Comparison of ENCODE assay signal across 29 mouse cellular contexts in genomic region chr3:153456227-153456626, GRCm38 (mm10).
A peak's percentile ranks its signal among the peaks of the same experiment; 100 is the strongest.
DNase-seq lines count a peak whose midpoint lies in the region; ATAC-seq and TF ChIP-seq lines count a peak whose summit lies in the region.
"Had no signal": no experiment of that assay in that cellular context is flagged by ENCODE, and none has a peak within 500 bp of the region (broad histone marks: within the 10 kb centered on the region; RNA-seq: fewer than 3 reads in every experiment).

No protein-coding gene starts in this region.

- intact Hi-C loops in gastrocnemius, adult 2 months (cut with DNase I) = no loop called here

- peak overlapping the region; percentile 58 for H3K27ac ChIP-seq in hindbrain, embryonic 13.5 days
- no peak overlapping the region for H3K27ac ChIP-seq in hindbrain, embryonic 10.5 days
- H3K27ac ChIP-seq in forebrain, embryonic 15.5 days (replicated peaks) = peak overlapping the region; percentile 59
- H3K27ac ChIP-seq in hindbrain, embryonic 16.5 days (ENCODE audit: low read depth, low read length) = peak overlapping the region; percentile 7; the same call in 1 of the 2 replicates
- no peak overlapping the region for H3K27ac ChIP-seq in gastrocnemius, adult 2 months
- H3K27ac ChIP-seq: left cerebral cortex, adult 2 months; limb, embryonic 13.5 days; lung, embryonic 15.5 days; midbrain, embryonic 13.5 days had no signal

- no peaks in the 10 kb centered on the region for H3K27me3 ChIP-seq in hindbrain, embryonic 13.5 days
- H3K27me3 ChIP-seq in hindbrain, embryonic 10.5 days (ENCODE audit: insufficient read depth, poor library complexity, severe bottlenecking) = no peaks in the 10 kb centered on the region
- H3K27me3 ChIP-seq in forebrain, embryonic 15.5 days = no peaks in the 10 kb centered on the region
- H3K27me3 ChIP-seq in hindbrain, embryonic 16.5 days (replicated peaks; ENCODE audit: control insufficient read depth, insufficient read depth, low read length) = no peaks in the 10 kb centered on the region
- H3K27me3 ChIP-seq: limb, embryonic 13.5 days; lung, embryonic 15.5 days; midbrain, embryonic 13.5 days had no signal

- no peak for TF ChIP-seq CTCF in brain, embryonic 14.5 days (IDR thresholded peaks at IDR 0.05; ENCODE audit: borderline replicate concordance, extremely low read depth, insufficient read depth, insufficient read length)
- TF ChIP-seq CTCF in gastrocnemius, adult 2 months (IDR thresholded peaks at IDR 0.05) = no peak

- no peak overlapping the region for H3K9ac ChIP-seq in hindbrain, embryonic 13.5 days
- no peak overlapping the region for H3K9ac ChIP-seq in forebrain, embryonic 15.5 days (replicated peaks)
- no peak overlapping the region for H3K9ac ChIP-seq in hindbrain, embryonic 16.5 days (ENCODE audit: low read depth, low read length)
- H3K9ac ChIP-seq: limb, embryonic 13.5 days; lung, embryonic 15.5 days; midbrain, embryonic 13.5 days had no signal

- 64% methylated on average over 5 of the region's 5 CpGs for WGBS in hindbrain, embryonic 13.5 days
- WGBS in hindbrain, embryonic 10.5 days = 86% methylated on average over 5 of the region's 5 CpGs
- WGBS in forebrain, embryonic 15.5 days = 30% methylated on average over 5 of the region's 5 CpGs
- 52% methylated on average over 5 of the region's 5 CpGs for WGBS in hindbrain, embryonic 16.5 days

- H3K4me3 ChIP-seq in hindbrain, embryonic 13.5 days = no peak overlapping the region
- no peak overlapping the region for H3K4me3 ChIP-seq in hindbrain, embryonic 10.5 days
- H3K4me3 ChIP-seq in forebrain, embryonic 15.5 days = no peak overlapping the region
- no peak overlapping the region for H3K4me3 ChIP-seq in hindbrain, embryonic 16.5 days (ENCODE audit: low read length)
- no peak overlapping the region for H3K4me3 ChIP-seq in gastrocnemius, adult 2 months
- H3K4me3 ChIP-seq: erythroblast, embryonic 14.5 days; layer of hippocampus, adult 2 months; left cerebral cortex, adult 2 months; limb, embryonic 13.5 days; lung, embryonic 15.5 days; midbrain, embryonic 13.5 days; myocyte had no signal

- H3K9me3 ChIP-seq in hindbrain, embryonic 13.5 days = no peaks in the 10 kb centered on the region
- H3K9me3 ChIP-seq in hindbrain, embryonic 10.5 days = no peaks in the 10 kb centered on the region
- no peaks in the 10 kb centered on the region for H3K9me3 ChIP-seq in forebrain, embryonic 15.5 days
- H3K9me3 ChIP-seq in hindbrain, embryonic 16.5 days (ENCODE audit: control insufficient read depth, low read length) = no peaks in the 10 kb centered on the region
- H3K9me3 ChIP-seq: limb, embryonic 13.5 days; lung, embryonic 15.5 days; midbrain, embryonic 13.5 days had no signal

- DNase-seq in hindbrain, embryonic 10.5 days (ENCODE audit: low spot score) = no peak
- peak; percentile 61 for DNase-seq in brain, embryonic 14.5 days (ENCODE audit: low read depth)
- no peak for DNase-seq in gastrocnemius, adult 2 months
- DNase-seq in adrenal gland, adult 8-10 months = no peak
- no peak for DNase-seq in cerebellum, adult 9-11 months
- DNase-seq: adrenal gland, postnatal 25 days; cerebellum, adult 18-20 months; cerebellum, postnatal 14 days; gastrocnemius, postnatal 36 days; heart, adult 18-20 months; heart, postnatal 36 days; kidney, adult 18-20 months; kidney, postnatal 36 days; thymus, adult 2 months; thymus, postnatal 36 days had no signal

- no peak for TF ChIP-seq POLR2A in brain, embryonic 14.5 days (IDR thresholded peaks at IDR 0.05; ENCODE audit: borderline replicate concordance, extremely low read depth, insufficient read depth, insufficient read length, poor library complexity, severe bottlenecking)

- H3K4me1 ChIP-seq in hindbrain, embryonic 13.5 days (replicated peaks) = 0 out of 2 replicates have a peak, but pooled peaks cover 6% of the 10 kb centered on the region
- H3K4me1 ChIP-seq in hindbrain, embryonic 10.5 days (replicated peaks) = no peaks in the 10 kb centered on the region
- peaks cover 9% of the 10 kb centered on the region for H3K4me1 ChIP-seq in forebrain, embryonic 15.5 days
- H3K4me1 ChIP-seq in hindbrain, embryonic 16.5 days (ENCODE audit: control insufficient read depth, insufficient read depth, low read depth, low read length) = no peaks in the 10 kb centered on the region
- H3K4me1 ChIP-seq: limb, embryonic 13.5 days; lung, embryonic 15.5 days had no signal

- ATAC-seq in hindbrain, embryonic 13.5 days (ENCODE audit: low FRiP score) = peak; percentile 50; the same call in 1 of the 2 replicates
- ATAC-seq in forebrain, embryonic 15.5 days (replicated peaks) = peak; percentile 44
- ATAC-seq in hindbrain, embryonic 16.5 days = peak; percentile 63
- ATAC-seq: CD4-positive, CD25-positive, alpha-beta regulatory T cell, adult 4 months; inflammation-experienced regulatory T-cells, adult 6 months; midbrain, embryonic 13.5 days had no signal

- H3K36me3 ChIP-seq in hindbrain, embryonic 13.5 days = no peaks in the 10 kb centered on the region
- H3K36me3 ChIP-seq in hindbrain, embryonic 10.5 days = peaks cover 5% of the 10 kb centered on the region; the same call in 1 of the 2 replicates
- H3K36me3 ChIP-seq in forebrain, embryonic 15.5 days = no peaks in the 10 kb centered on the region
- no peaks in the 10 kb centered on the region for H3K36me3 ChIP-seq in hindbrain, embryonic 16.5 days (ENCODE audit: control insufficient read depth, insufficient read depth, low read length)
- H3K36me3 ChIP-seq: lung, embryonic 15.5 days; midbrain, embryonic 13.5 days had no signal

- no peak overlapping the region for H3K4me2 ChIP-seq in hindbrain, embryonic 13.5 days
- no peak overlapping the region for H3K4me2 ChIP-seq in forebrain, embryonic 15.5 days (replicated peaks)
- no peak overlapping the region for H3K4me2 ChIP-seq in hindbrain, embryonic 16.5 days (ENCODE audit: low read length)
- H3K4me2 ChIP-seq: heart, embryonic 11.5 days; limb, embryonic 13.5 days; liver, embryonic 11.5 days; lung, embryonic 15.5 days; midbrain, embryonic 13.5 days had no signal

Comparison
In these comparisons a context has a peak if more than half of its experiments do, and no peak if none do; other contexts are left out.
1. H3K27ac ChIP-seq: peak in hindbrain, embryonic 13.5 days (single experiment), forebrain, embryonic 15.5 days (single experiment) and hindbrain, embryonic 16.5 days (single experiment); none in hindbrain, embryonic 10.5 days (single experiment) and gastrocnemius, adult 2 months (single experiment).
2. Peak in every context shown above with its lines, with median percentiles within 50 percentile points of each other: ATAC-seq.